Mouse (Mus musculus) bone marrow, adult 2 months (tissue): ENCODE results near the gene Vsnl1.

Experiments used
- CTCF ChIP-seq: fragments of 200-500 bp; IDR thresholded peaks from 2 replicates; pipeline ENCODE4 v1.5.1; 2011; ENCODE audit warnings: low read length, control low read depth; ENCODE audit not compliant: control insufficient read depth, insufficient read depth
- POLR2A ChIP-seq: fragments of 200-500 bp; IDR thresholded peaks from 2 replicates; pipeline ENCODE4 v1.6.1; 2011; ENCODE audit warnings: low read depth, mild to moderate bottlenecking, control low read depth, low read length, borderline replicate concordance; ENCODE audit not compliant: control insufficient read depth

GRCm38 (mm10) chr12:11364870-11365269 is 71.5 kb downstream of the Vsnl1 start:
- TF ChIP-seq CTCF (no peak), POLR2A (no peak)
